Mouse (Mus musculus) megakaryocyte progenitor cell, adult 5-6 weeks (primary cell): ENCODE data around the gene Kcnip1. TPM values are rescaled to one million over a fixed set of nuclear protein-coding genes. Genes with fewer than 3 reads are reported as not detected.

Experiments
- ATAC-seq: replicated peaks from 2 replicates; pipeline ENCODE4 v1.8.0; 2016; ENCODE audit warnings: mild to moderate bottlenecking, moderate TSS enrichment, inconsistent platforms; ENCODE audit not compliant: poor library complexity
- total RNA-seq, 2 experiments: library from RNA; stranded (forward) in 1 of 2; stranded (reverse) in 1 of 2; fragments of 157-497, 149-512 nt in 1 of 2; fragments of 200-1000 nt in 1 of 2; gene quantifications; 2 replicates each; pipeline versions ENCODE4 v1.2.3 to v1.2.4; 2015 to 2017

The Kcnip1 gene
- total RNA-seq, 2 experiments from 2014 or later = not detected

DNA sequence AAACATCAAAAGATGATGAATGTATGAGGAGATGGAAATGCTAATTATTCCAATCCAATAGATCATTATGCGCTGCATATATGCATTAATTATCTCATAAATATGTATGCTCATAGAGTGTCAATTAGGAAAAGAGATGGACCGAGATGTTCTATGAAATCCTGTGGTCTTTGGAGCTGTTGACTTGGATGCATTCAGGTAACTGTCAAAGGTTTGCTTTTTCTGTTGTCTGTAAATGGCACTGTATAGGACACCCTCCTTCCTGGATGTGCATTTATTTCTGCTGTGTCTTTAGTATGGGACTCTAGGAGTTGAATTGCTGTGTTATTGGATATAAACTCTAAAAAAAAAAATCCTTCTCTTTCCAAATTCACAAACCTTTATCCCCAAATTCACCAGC lies 220.9 kb downstream of the Kcnip1 start:
- no peak for ATAC-seq

DNA sequence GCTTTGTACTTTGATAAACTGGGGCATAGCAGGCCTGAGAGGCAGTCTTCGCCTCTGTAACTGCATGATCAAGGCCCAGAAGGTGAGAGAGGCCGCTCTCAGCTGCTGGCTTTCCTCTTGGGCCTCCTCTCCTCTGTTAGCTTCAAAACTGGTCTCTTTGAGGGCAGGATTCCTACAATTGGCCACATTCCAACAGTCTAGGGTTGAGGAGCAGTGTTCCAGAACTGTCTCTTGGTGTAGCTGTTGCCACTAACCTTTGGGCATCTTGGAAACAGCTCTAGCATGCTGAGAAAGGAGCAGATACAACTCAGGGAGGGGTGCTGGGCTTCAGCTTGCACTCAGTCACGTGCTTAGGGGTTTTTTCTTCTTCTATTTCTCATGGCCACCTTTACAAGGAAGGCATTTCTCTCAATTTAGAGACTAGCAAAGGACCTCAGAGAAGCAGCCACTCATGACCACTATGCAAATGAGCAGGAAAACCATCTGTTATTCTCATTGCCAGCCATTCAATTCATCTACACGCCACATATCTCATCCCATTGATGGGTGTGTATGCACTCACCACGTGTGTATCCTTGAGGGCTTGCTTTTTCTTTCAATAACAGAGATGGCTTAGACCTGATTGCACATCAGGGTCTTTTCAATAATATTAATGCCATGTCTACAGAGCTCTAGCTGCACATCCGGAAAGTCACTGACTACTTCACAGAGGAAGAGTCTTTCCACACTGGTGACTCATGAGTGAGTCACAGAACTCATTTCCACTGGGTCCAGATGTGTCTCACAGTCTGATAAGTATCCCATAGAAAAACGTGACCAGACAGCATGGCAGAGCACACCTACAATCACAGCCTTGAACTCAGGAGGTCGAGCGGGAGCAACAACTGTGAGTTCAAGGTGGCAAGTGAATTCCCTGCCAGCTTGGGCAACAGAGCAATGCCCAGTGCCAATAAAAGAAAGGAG lies 225.7 kb downstream of the Kcnip1 start:
- no peak for ATAC-seq

- ATAC-seq = no peak
Observed at GRCm38 (mm10) chr11:33761201-33761755, 231.7 kb downstream of the Kcnip1 start.

- no peak for ATAC-seq
Observed at GRCm38 (mm10) chr11:33756624-33757023, 236.3 kb downstream of the Kcnip1 start.

GRCm38 (mm10) chr11:33752431-33752873 lies 240.5 kb downstream of the Kcnip1 start:
- ATAC-seq = no peak

- no peak for ATAC-seq
Observed at GRCm38 (mm10) chr11:33751503-33751902, 241.4 kb downstream of the Kcnip1 start.

DNA sequence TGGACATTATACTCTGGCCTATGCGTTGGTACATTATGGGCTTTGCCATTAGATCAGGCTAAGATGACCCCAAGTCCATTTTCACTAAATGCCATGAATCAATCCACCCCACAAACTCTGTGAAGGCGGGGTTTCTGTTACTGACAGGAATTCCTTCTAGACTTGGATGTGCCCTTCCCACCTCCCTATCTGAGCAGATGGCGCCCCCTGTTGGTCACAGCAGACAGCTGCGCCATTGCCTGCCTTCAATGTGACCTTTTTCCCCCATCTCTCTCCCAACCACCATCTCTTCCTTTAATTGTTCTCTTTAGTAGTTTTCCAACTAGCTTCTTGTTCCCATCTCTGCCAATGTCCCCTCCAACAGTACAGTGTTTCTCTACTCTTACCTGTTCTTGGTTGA lies 243.0 kb downstream of the Kcnip1 start:
- ATAC-seq = no peak

- ATAC-seq = no peak
Observed at GRCm38 (mm10) chr11:33749408-33749807, 243.5 kb downstream of the Kcnip1 start.

DNA sequence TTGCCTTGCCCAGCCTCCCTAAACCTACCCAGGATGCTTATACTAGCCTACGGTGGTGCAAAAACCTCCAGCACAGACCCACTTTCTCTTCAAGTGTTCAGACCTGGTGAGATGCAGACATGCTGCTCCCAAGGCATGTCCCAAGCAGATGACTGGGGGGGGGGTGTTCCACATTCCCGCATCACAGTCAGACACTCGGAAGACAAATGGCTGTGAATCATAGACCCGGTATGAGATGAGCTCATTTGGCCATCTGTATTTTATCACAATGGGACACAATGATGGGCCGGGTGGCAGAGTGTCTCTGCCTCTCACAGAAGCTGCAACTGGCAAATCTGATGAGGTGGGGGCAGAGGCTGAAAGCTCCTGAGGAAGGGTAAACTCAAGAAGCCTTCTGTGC lies 244.2 kb downstream of the Kcnip1 start:
- ATAC-seq = no peak

DNA sequence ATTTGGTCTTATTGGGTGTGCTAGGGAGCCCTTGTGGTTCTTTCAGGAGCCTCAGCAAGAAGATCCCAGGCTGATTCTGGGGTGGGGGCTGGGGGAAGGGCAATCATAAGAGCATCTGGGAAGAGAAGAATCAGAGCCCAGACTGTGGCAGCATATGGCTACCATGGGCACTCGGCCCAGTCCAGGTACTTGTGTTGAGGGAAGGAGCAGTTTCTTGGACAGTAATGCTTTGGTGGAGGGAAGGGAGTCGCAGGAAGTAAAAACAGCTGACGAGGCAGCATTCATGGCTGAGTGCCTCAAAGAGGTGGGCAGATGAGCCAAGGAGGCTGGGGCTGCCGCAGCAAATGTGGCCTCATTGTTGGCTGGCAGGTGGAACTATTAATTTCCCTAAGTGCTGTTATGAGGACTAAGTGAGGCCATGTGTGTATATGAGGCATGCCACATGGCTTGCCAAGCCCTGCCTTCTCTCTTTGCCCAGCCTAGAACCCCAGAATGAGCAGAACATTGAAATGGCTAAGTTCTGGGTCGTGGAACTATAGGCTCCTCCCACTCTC lies 245.5 kb downstream of the Kcnip1 start:
- ATAC-seq = no peak

GRCm38 (mm10) chr11:33746402-33746801 lies 246.6 kb downstream of the Kcnip1 start:
- ATAC-seq = no peak

- ATAC-seq = no peak
Observed at GRCm38 (mm10) chr11:33745821-33746329, 247.1 kb downstream of the Kcnip1 start.

- no peak for ATAC-seq
Observed at GRCm38 (mm10) chr11:33744429-33744828, 248.5 kb downstream of the Kcnip1 start.

- ATAC-seq = no peak
Observed at GRCm38 (mm10) chr11:33740187-33740586, 252.8 kb downstream of the Kcnip1 start.

DNA sequence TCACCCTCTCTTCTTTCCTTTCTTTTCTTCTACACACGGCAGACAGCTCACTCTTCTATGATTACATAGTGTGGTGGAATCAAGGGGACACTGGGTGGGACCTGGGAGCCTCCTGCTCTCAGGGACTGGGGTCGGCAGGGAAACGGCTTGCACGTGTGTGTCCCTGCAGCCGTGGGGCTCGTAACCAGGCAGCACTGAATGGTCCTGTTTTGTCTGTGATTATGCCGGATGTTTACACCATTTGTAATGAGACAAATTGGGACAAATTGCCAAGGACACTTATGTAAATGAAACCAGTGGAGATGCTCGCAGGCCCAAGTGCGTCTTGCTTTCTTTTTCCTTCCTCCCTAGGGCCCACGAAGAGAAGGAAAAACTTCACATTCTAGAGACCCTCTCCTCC lies 256.5 kb downstream of the Kcnip1 start:
- no peak for ATAC-seq

- ATAC-seq = peak; percentile 52; the same call in 1 of the 2 replicates
Observed at GRCm38 (mm10) chr11:33733269-33733668, 259.7 kb downstream of the Kcnip1 start.

GRCm38 (mm10) chr11:33732358-33732757 lies 260.6 kb downstream of the Kcnip1 start:
- no peak for ATAC-seq

DNA sequence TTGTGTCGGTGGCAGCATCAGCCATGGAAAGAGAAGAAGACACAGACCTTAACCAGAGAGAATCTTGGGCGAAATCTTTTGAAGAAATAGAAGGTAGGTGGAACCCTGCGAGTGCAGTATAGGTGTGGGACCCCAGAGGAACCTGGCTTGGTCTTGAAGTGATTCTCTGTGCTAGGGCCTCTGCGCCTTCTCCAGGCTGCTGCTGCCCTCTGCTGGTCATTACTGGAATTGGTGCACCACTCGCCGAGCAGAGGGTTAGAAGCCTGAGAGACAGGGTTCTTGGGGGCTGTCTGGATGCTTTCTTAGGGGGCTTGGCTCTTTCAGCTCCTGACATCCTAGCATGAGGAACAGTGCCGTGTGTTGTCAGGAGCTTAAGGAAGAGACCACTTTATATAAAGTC lies 271.7 kb downstream of the Kcnip1 start:
- peak; percentile 84 for ATAC-seq

DNA sequence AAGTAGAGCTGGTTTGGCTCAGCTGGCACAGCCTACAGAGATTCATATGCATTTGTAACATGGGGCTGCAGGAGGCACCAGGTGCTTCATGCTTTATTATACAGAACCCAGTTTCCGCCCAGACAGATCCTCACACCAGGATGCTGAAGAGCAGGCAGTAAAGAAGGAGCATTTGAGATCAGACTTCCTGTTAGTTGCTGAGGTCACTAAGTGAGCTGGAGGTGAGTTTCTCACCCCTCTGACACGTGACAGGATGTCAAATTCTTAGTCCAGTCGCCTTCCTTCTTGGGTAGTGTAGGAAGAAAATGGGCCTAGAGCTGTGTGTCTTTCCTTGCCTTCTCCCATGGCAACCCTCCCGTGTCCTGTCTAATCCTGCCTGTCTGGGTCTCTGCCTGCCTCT lies 286.2 kb downstream of the Kcnip1 start:
- no peak for ATAC-seq

DNA sequence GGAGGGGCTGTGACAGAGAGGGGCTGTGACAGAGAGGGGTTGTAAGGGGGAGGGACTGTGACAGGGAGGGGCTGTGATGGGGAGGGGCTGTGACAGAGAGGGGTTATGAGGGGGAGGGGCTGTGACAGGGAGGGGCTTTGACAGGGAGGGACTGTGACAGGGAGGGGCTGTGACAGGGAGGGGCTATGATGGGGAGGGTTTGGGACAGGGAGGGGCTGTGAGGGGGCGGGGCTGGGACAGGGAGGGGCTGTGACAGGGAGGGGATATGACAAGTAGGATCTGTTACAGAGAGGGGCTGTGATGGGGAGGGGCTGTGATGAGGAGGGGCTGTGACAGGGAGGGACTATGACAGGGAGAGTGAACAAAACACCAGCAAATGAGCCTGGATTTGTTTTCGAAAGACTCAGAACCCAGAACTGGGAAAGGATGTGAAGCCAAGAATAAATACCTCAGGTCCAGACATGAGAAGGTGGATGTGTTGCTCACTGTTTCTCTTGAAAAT lies 290.9 kb downstream of the Kcnip1 start:
- ATAC-seq = no peak

DNA sequence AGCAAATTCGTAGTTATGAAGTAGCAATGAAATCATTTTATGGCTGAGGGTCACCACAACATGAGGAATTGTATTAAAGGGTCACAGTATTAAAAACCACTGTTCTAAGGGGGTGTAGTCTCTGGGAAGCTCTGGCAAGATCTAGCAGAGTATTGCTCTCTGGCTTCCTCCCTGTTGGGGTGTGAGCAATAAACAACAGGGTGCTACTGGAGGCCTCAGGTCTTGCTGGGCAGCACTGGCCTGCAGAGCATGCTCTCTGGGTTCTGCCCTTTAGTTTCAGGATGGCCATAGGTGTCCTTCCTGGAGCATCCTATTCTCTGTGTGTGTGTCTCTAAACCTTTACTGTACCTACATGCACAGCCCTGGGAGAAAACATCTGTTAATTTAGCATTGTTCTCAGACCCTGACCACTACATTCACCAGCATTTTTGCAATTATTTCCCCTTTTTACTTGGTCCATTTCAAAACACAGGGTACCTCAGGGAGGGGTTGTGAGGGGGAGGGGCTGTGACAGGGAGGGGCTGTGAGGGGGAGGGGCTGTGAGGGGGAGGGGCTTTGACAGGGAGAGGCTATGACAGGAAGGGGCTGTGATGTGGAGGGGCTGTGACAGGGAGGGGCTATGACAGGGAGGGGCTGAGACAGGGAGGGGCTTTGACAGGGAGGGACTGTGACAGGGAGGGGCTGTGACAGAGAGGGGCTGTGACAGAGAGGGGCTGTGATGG lies 291.6 kb downstream of the Kcnip1 start:
- no peak for ATAC-seq
